In the genomic region with DNA sequence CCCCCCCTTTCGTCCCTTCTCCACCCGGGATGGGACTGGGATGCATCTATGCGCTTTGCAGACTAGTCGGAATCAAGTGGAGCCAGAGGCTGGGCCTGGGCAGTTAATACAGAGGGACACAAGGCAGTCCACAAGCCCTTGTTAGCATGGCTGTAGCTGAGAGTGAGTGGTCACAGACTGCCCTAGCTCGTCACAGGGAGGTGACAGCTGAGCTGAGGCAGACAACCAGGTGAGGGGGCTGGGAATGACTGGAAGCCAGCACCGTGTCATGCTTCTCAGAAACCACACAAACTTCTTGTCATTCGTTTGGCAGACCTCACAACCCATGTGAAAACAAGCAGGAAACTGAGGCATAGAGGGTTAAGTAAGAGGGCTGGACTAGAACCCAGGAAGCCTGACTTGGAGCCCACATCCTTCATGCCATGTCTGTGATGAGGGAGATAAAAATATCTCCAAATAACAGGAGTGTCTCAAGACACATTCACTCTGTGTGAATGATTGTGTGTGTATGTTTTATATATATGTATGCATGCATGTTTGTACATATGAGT, we compare ENCODE assay signal across 21 mouse cellular contexts. TPM values are rescaled to one million over a fixed set of nuclear protein-coding genes. Genes with fewer than 3 reads are reported as not detected.
DNase-seq lines count a peak whose midpoint lies in the region; ATAC-seq lines count a peak whose summit lies in the region.
"Had no signal": no experiment of that assay in that cellular context is flagged by ENCODE, and none has a peak within 500 bp of the region (broad histone marks: within the 10 kb centered on the region; RNA-seq: fewer than 3 reads in every experiment).

No protein-coding gene starts in this region.

- DNase-seq in heart, embryonic 10.5 days (ENCODE audit: low spot score) = peak; percentile 88
- no peak for DNase-seq in heart, adult 11 months
- DNase-seq in heart, adult 9 months (ENCODE audit: low spot score in 2 of 2) = no peak
- DNase-seq: adrenal gland, postnatal 10 days; cerebellum, adult 11 months; cerebellum, adult 9-10 months; cerebellum, postnatal 25 days; gastrocnemius, postnatal 10 days; kidney, adult 11 months; kidney, adult 9 months had no signal

- 0 out of 2 replicates have a peak, but pooled peaks have one; percentile 18 for ATAC-seq in heart, embryonic 14.5 days (ENCODE audit: insufficient number of reproducible peaks, insufficient read depth, low FRiP score, low read depth)
- no peak for ATAC-seq in megakaryocyte, adult 5-6 weeks (ENCODE audit: poor library complexity, severe bottlenecking)
- no peak for ATAC-seq in neural tube, embryonic 15.5 days (ENCODE audit: low FRiP score)
- ATAC-seq: forebrain, embryonic 16.5 days; hindbrain, postnatal 0 days had no signal

- no peak overlapping the region for H3K4me2 ChIP-seq in heart, embryonic 14.5 days (ENCODE audit: low read length)
- H3K4me2 ChIP-seq in neural tube, embryonic 15.5 days = no peak overlapping the region
- H3K4me2 ChIP-seq: embryonic facial prominence, embryonic 13.5 days; forebrain, embryonic 12.5 days; hindbrain, embryonic 13.5 days had no signal

- no peaks in the 10 kb centered on the region for H3K36me3 ChIP-seq in heart, embryonic 10.5 days
- no peaks in the 10 kb centered on the region for H3K36me3 ChIP-seq in heart, embryonic 14.5 days (ENCODE audit: control insufficient read depth, insufficient read depth, low read length)
- H3K36me3 ChIP-seq in megakaryocyte, embryonic 14.5 days (replicated peaks; ENCODE audit: low read length) = no peaks in the 10 kb centered on the region
- no peaks in the 10 kb centered on the region for H3K36me3 ChIP-seq in neural tube, embryonic 15.5 days
- H3K36me3 ChIP-seq: embryonic facial prominence, embryonic 13.5 days; forebrain, embryonic 12.5 days; hindbrain, embryonic 13.5 days had no signal

- peak overlapping the region; percentile 83 for H3K27ac ChIP-seq in heart, embryonic 10.5 days
- H3K27ac ChIP-seq in heart, embryonic 14.5 days (replicated peaks in 1 of 2; ENCODE audit: control insufficient read depth in 1 of 2, insufficient read depth in 1 of 2, low read depth in 2 of 2, low read length in 2 of 2) = peak overlapping the region; percentile 11 to 31; a peak in 3 of 4 replicates
- H3K27ac ChIP-seq in neural tube, embryonic 15.5 days (replicated peaks) = no peak overlapping the region
- H3K27ac ChIP-seq: embryonic facial prominence, embryonic 13.5 days; forebrain, embryonic 12.5 days; hindbrain, embryonic 13.5 days; hindbrain, postnatal 0 days had no signal

- 36% methylated on average over 7 of the region's 7 CpGs for WGBS in heart, embryonic 10.5 days
- WGBS in heart, embryonic 14.5 days = 27% methylated on average over 7 of the region's 7 CpGs
- 81% methylated on average over 7 of the region's 7 CpGs for WGBS in neural tube, embryonic 15.5 days

- peaks cover 70% of the 10 kb centered on the region for H3K4me1 ChIP-seq in heart, embryonic 10.5 days
- H3K4me1 ChIP-seq in heart, embryonic 14.5 days (ENCODE audit: control insufficient read depth in 2 of 2, insufficient read depth in 2 of 2, low read length in 2 of 2) = peaks cover 34 to 42% of the 10 kb centered on the region in 2 experiments
- peaks cover 15% of the 10 kb centered on the region for H3K4me1 ChIP-seq in megakaryocyte, embryonic 14.5 days
- peaks cover 12% of the 10 kb centered on the region; the same call in 1 of the 2 replicates for H3K4me1 ChIP-seq in neural tube, embryonic 15.5 days

- no peak overlapping the region for H3K4me3 ChIP-seq in heart, embryonic 10.5 days
- no peak overlapping the region for H3K4me3 ChIP-seq in heart, embryonic 14.5 days (ENCODE audit: control insufficient read depth in 1 of 2, insufficient read depth in 1 of 2, low read depth in 1 of 2, low read length in 2 of 2)
- peak overlapping the region; percentile 47 for H3K4me3 ChIP-seq in megakaryocyte, embryonic 14.5 days (replicated peaks)
- H3K4me3 ChIP-seq in neural tube, embryonic 15.5 days (replicated peaks) = no peak overlapping the region
- H3K4me3 ChIP-seq: embryonic facial prominence, embryonic 13.5 days; forebrain, embryonic 12.5 days; hindbrain, embryonic 13.5 days had no signal

- no peaks in the 10 kb centered on the region for H3K9me3 ChIP-seq in heart, embryonic 10.5 days
- no peaks in the 10 kb centered on the region for H3K9me3 ChIP-seq in heart, embryonic 14.5 days (ENCODE audit: control insufficient read depth, low read length)
- H3K9me3 ChIP-seq in megakaryocyte, embryonic 14.5 days = no peaks in the 10 kb centered on the region
- no peaks in the 10 kb centered on the region for H3K9me3 ChIP-seq in neural tube, embryonic 15.5 days (replicated peaks)
- H3K9me3 ChIP-seq: embryonic facial prominence, embryonic 13.5 days; forebrain, embryonic 12.5 days; hindbrain, embryonic 13.5 days had no signal

- H3K9ac ChIP-seq in heart, embryonic 14.5 days (ENCODE audit: low read length) = no peak overlapping the region
- H3K9ac ChIP-seq in neural tube, embryonic 15.5 days (replicated peaks) = no peak overlapping the region
- H3K9ac ChIP-seq: embryonic facial prominence, embryonic 13.5 days; forebrain, embryonic 12.5 days; hindbrain, embryonic 13.5 days had no signal

- H3K27me3 ChIP-seq in heart, embryonic 10.5 days (ENCODE audit: insufficient read depth, poor library complexity, severe bottlenecking) = 0 out of 2 replicates have a peak, but pooled peaks cover 2% of the 10 kb centered on the region
- no peaks in the 10 kb centered on the region for H3K27me3 ChIP-seq in heart, embryonic 14.5 days (ENCODE audit: control insufficient read depth, insufficient read depth, low read length)
- peaks cover 31% of the 10 kb centered on the region for H3K27me3 ChIP-seq in megakaryocyte, embryonic 14.5 days (replicated peaks)
- 0 out of 2 replicates have a peak, but pooled peaks cover 4% of the 10 kb centered on the region for H3K27me3 ChIP-seq in neural tube, embryonic 15.5 days (replicated peaks)
- H3K27me3 ChIP-seq: embryonic facial prominence, embryonic 13.5 days had no signal

RNA-seq across cellular contexts. Expression of a gene that starts 10.8 kb away (rescaled TPM):
- 12.3 and 17.7 TPM in 2 replicates for polyA plus RNA-seq in heart, embryonic 10.5 days (2016; fragmentation: Nextera tagmentation; extraction: Ambion mirVana)
- polyA plus RNA-seq in heart, embryonic 14.5 days (2014; fragmentation: Nextera tagmentation; extraction: Ambion mirVana) = 6.3 and 9.5 TPM in 2 replicates
- polyA plus RNA-seq in megakaryocyte, embryonic 14.5 days (2012; ENCODE audit: insufficient read depth, low replicate concordance) = not detected in 2 replicates
- not detected in 2 replicates for total RNA-seq in megakaryocyte, adult 5-6 weeks (2015)
- not detected in 2 replicates for total RNA-seq in megakaryocyte, adult 5-6 weeks (2017)
- 3.5 and 4.3 TPM in 2 replicates for polyA plus RNA-seq in neural tube, embryonic 15.5 days (2015; fragmentation: Nextera tagmentation; extraction: Ambion mirVana)
- total RNA-seq: MEL had no signal
- polyA plus RNA-seq: C2C12 had no signal
